Mouse (Mus musculus): ENCODE results near the gene Etv1. TPM values are rescaled to one million over a fixed set of nuclear protein-coding genes. Genes with fewer than 3 reads are reported as not detected.

The Etv1 gene
- polyA plus RNA-seq (2015; fragmentation: Nextera tagmentation; extraction: Ambion mirVana): 42.1 and 44.6 TPM in 2 replicates

GRCm38 (mm10) chr12:38779186-38779777 is at the start of gene Etv1:
Etv1 (plus strand) TSS chr12:38779380.
- H3K27me3 ChIP-seq (ENCODE audit: control insufficient read depth, insufficient read depth, low read length): no peaks in the 10 kb centered on the region
- WGBS: under 1% methylated on average over 20 of the region's 20 CpGs
- ATAC-seq (ENCODE audit: insufficient read depth, low FRiP score): peak; percentile 59
- H3K9me3 ChIP-seq (replicated peaks; ENCODE audit: control insufficient read depth, low read length): no peaks in the 10 kb centered on the region
- H3K4me1 ChIP-seq (ENCODE audit: control insufficient read depth, insufficient read depth, low read length): peaks cover 3% of the 10 kb centered on the region
- H3K4me3 ChIP-seq (replicated peaks; ENCODE audit: low read length): peak within 1 kb of the TSS; percentile 69
- peak within 1 kb of the TSS; percentile 98 for H3K4me2 ChIP-seq (ENCODE audit: low read depth, low read length)
- H3K9ac ChIP-seq (ENCODE audit: low read length): peak within 1 kb of the TSS; percentile 76
- H3K36me3 ChIP-seq (ENCODE audit: control insufficient read depth, insufficient read depth, low read length): no peaks in the 10 kb centered on the region
- peak within 1 kb of the TSS; percentile 98 for H3K27ac ChIP-seq (ENCODE audit: low read length)

- Histone ChIP-seq H3K27me3 (ENCODE audit: control insufficient read depth, insufficient read depth, low read length) (no peaks in the 10 kb centered on the region), H3K27ac (ENCODE audit: low read length) (no peak overlapping the region), H3K36me3 (ENCODE audit: control insufficient read depth, insufficient read depth, low read length) (no peaks in the 10 kb centered on the region), H3K9me3 (replicated peaks; ENCODE audit: control insufficient read depth, low read length) (no peaks in the 10 kb centered on the region), H3K9ac (ENCODE audit: low read length) (no peak overlapping the region), H3K4me3 (replicated peaks; ENCODE audit: low read length) (no peak overlapping the region), H3K4me2 (ENCODE audit: low read depth, low read length) (no peak overlapping the region), H3K4me1 (ENCODE audit: control insufficient read depth, insufficient read depth, low read length) (no peaks in the 10 kb centered on the region)
- no peak for ATAC-seq (ENCODE audit: insufficient read depth, low FRiP score)
- whole genome bisulfite sequencing: 79% methylated on average over 3 of the region's 3 CpGs
Measured at GRCm38 (mm10) chr12:38729661-38730060, 49.5 kb upstream of the Etv1 start.

- H3K9ac ChIP-seq (ENCODE audit: low read length): no peak overlapping the region
- H3K27me3 ChIP-seq (ENCODE audit: control insufficient read depth, insufficient read depth, low read length): no peaks in the 10 kb centered on the region
- 81% methylated on average over 2 of the region's 2 CpGs for WGBS
- H3K4me3 ChIP-seq (replicated peaks; ENCODE audit: low read length): no peak overlapping the region
- no peaks in the 10 kb centered on the region for H3K4me1 ChIP-seq (ENCODE audit: control insufficient read depth, insufficient read depth, low read length)
- H3K27ac ChIP-seq (ENCODE audit: low read length): no peak overlapping the region
- H3K36me3 ChIP-seq (ENCODE audit: control insufficient read depth, insufficient read depth, low read length): no peaks in the 10 kb centered on the region
- H3K9me3 ChIP-seq (replicated peaks; ENCODE audit: control insufficient read depth, low read length): no peaks in the 10 kb centered on the region
- no peak overlapping the region for H3K4me2 ChIP-seq (ENCODE audit: low read depth, low read length)
- ATAC-seq (ENCODE audit: insufficient read depth, low FRiP score): no peak
Measured at GRCm38 (mm10) chr12:38730791-38731190, 48.4 kb upstream of the Etv1 start.

GRCm38 (mm10) chr12:38759322-38759721 is 19.9 kb upstream of the Etv1 start:
- Histone ChIP-seq H3K27ac (ENCODE audit: low read length) (no peak overlapping the region), H3K36me3 (ENCODE audit: control insufficient read depth, insufficient read depth, low read length) (no peaks in the 10 kb centered on the region), H3K4me1 (ENCODE audit: control insufficient read depth, insufficient read depth, low read length) (no peaks in the 10 kb centered on the region), H3K4me2 (ENCODE audit: low read depth, low read length) (no peak overlapping the region), H3K9ac (ENCODE audit: low read length) (no peak overlapping the region), H3K4me3 (replicated peaks; ENCODE audit: low read length) (no peak overlapping the region), H3K27me3 (ENCODE audit: control insufficient read depth, insufficient read depth, low read length) (no peaks in the 10 kb centered on the region), H3K9me3 (replicated peaks; ENCODE audit: control insufficient read depth, low read length) (no peaks in the 10 kb centered on the region)
- WGBS: 55% methylated on average over 2 of the region's 2 CpGs
- ATAC-seq (ENCODE audit: insufficient read depth, low FRiP score): no peak

- Histone ChIP-seq H3K4me3 (replicated peaks; ENCODE audit: low read length) (no peak overlapping the region), H3K4me2 (ENCODE audit: low read depth, low read length) (peak overlapping the region; percentile 98; the same call in 1 of the 2 replicates), H3K27me3 (ENCODE audit: control insufficient read depth, insufficient read depth, low read length) (no peaks in the 10 kb centered on the region), H3K9ac (ENCODE audit: low read length) (no peak overlapping the region), H3K27ac (ENCODE audit: low read length) (peak overlapping the region; percentile 35; the same call in 1 of the 2 replicates), H3K9me3 (replicated peaks; ENCODE audit: control insufficient read depth, low read length) (no peaks in the 10 kb centered on the region), H3K36me3 (ENCODE audit: control insufficient read depth, insufficient read depth, low read length) (no peaks in the 10 kb centered on the region), H3K4me1 (ENCODE audit: control insufficient read depth, insufficient read depth, low read length) (peaks cover 3% of the 10 kb centered on the region)
- ATAC-seq (ENCODE audit: insufficient read depth, low FRiP score): no peak
- 62% methylated on average over 7 of the region's 7 CpGs for WGBS
Measured at GRCm38 (mm10) chr12:38777316-38777715, 1.9 kb upstream of the Etv1 start.

- Histone ChIP-seq H3K9me3 (replicated peaks; ENCODE audit: control insufficient read depth, low read length) (no peaks in the 10 kb centered on the region), H3K27ac (ENCODE audit: low read length) (peak overlapping the region; percentile 35; the same call in 1 of the 2 replicates), H3K4me1 (ENCODE audit: control insufficient read depth, insufficient read depth, low read length) (peaks cover 3% of the 10 kb centered on the region), H3K4me2 (ENCODE audit: low read depth, low read length) (peak overlapping the region; percentile 98), H3K27me3 (ENCODE audit: control insufficient read depth, insufficient read depth, low read length) (no peaks in the 10 kb centered on the region), H3K9ac (ENCODE audit: low read length) (0 out of 2 replicates have a peak overlapping the region, but pooled peaks have one; percentile 16), H3K36me3 (ENCODE audit: control insufficient read depth, insufficient read depth, low read length) (no peaks in the 10 kb centered on the region), H3K4me3 (replicated peaks; ENCODE audit: low read length) (peak overlapping the region; percentile 69)
- WGBS: 8% methylated on average over 6 of the region's 6 CpGs
- ATAC-seq (ENCODE audit: insufficient read depth, low FRiP score): no peak
Measured at GRCm38 (mm10) chr12:38777957-38778298, 1.3 kb upstream of the Etv1 start.

GRCm38 (mm10) chr12:38778299-38779075 is 693 bp upstream of the Etv1 start:
- H3K9ac ChIP-seq (ENCODE audit: low read length): peak overlapping the region; percentile 76
- under 1% methylated on average over 35 of the region's 37 CpGs for WGBS
- H3K9me3 ChIP-seq (replicated peaks; ENCODE audit: control insufficient read depth, low read length): no peaks in the 10 kb centered on the region
- peak overlapping the region; percentile 98 for H3K27ac ChIP-seq (ENCODE audit: low read length)
- peaks cover 3% of the 10 kb centered on the region for H3K4me1 ChIP-seq (ENCODE audit: control insufficient read depth, insufficient read depth, low read length)
- no peaks in the 10 kb centered on the region for H3K27me3 ChIP-seq (ENCODE audit: control insufficient read depth, insufficient read depth, low read length)
- peak overlapping the region; percentile 98 for H3K4me2 ChIP-seq (ENCODE audit: low read depth, low read length)
- peak overlapping the region; percentile 69 for H3K4me3 ChIP-seq (replicated peaks; ENCODE audit: low read length)
- no peaks in the 10 kb centered on the region for H3K36me3 ChIP-seq (ENCODE audit: control insufficient read depth, insufficient read depth, low read length)
- peak; percentile 95 for ATAC-seq (ENCODE audit: insufficient read depth, low FRiP score)

GRCm38 (mm10) chr12:38780006-38780954 is 1.1 kb downstream of the Etv1 start:
- Histone ChIP-seq H3K36me3 (ENCODE audit: control insufficient read depth, insufficient read depth, low read length) (no peaks in the 10 kb centered on the region), H3K9me3 (replicated peaks; ENCODE audit: control insufficient read depth, low read length) (no peaks in the 10 kb centered on the region), H3K27ac (ENCODE audit: low read length) (peak overlapping the region; percentile 98), H3K4me3 (replicated peaks; ENCODE audit: low read length) (peak overlapping the region; percentile 69), H3K4me2 (ENCODE audit: low read depth, low read length) (peak overlapping the region; percentile 98), H3K9ac (ENCODE audit: low read length) (peak overlapping the region; percentile 76), H3K4me1 (ENCODE audit: control insufficient read depth, insufficient read depth, low read length) (peaks cover 3% of the 10 kb centered on the region), H3K27me3 (ENCODE audit: control insufficient read depth, insufficient read depth, low read length) (no peaks in the 10 kb centered on the region)
- 0 out of 2 replicates have a peak, but pooled peaks have one; percentile 25 for ATAC-seq (ENCODE audit: insufficient read depth, low FRiP score)
- WGBS: under 1% methylated on average over 33 of the region's 33 CpGs

All from stomach, embryonic 16.5 days (tissue).